Mouse (Mus musculus) left cerebral cortex, postnatal 14 days (tissue): ENCODE data around the gene Pak6. TPM values are rescaled to one million over a fixed set of nuclear protein-coding genes. Genes with fewer than 3 reads are reported as not detected.

Experiments used
- DNase-seq, 2 experiments: peaks; one replicate each; pipeline ENCODE4 v3.0.0; 2021 to 2022; ENCODE audit warnings: low spot score in 2 of 2, mixed read lengths in 1 of 2
- intact Hi-C: fragments of 180-260 bp; cut with DNase I; formaldehyde crosslinking; loops from one replicate; pipeline ENCODE4 v1.15.1; 2025
- total RNA-seq, 2 experiments: library from RNA; stranded (reverse); gene quantifications; 2 replicates each; pipeline ENCODE4 v1.2.3; 2021

Pak6 gene
- total RNA-seq, 2 experiments from 2014 or later = 117 to 122 TPM

GRCm38 (mm10) chr2:118714230-118714629, 51.1 kb downstream of the Pak6 start:
- intact Hi-C loops = no loop called here
- peak; percentile 81 to 90 for DNase-seq

GRCm38 (mm10) chr2:118716677-118717076, 53.6 kb downstream of the Pak6 start:
- DNase-seq = no peak
- intact Hi-C loops = no loop called here

- DNase-seq = no peak
Observed at GRCm38 (mm10) chr2:118723693-118724486, 60.8 kb downstream of the Pak6 start.

GRCm38 (mm10) chr2:118725511-118725910, 62.4 kb downstream of the Pak6 start:
- intact Hi-C loops = no loop called here
- no peak for DNase-seq

More at GRCm38 (mm10) chr2:118723693-118724486, 60.8 kb downstream of the Pak6 start:
- intact Hi-C loops = no loop called here

- intact Hi-C loops = no loop called here
- no peak for DNase-seq
Observed at GRCm38 (mm10) chr2:118726873-118727272, 63.8 kb downstream of the Pak6 start.

- intact Hi-C loops = no loop called here
- no peak for DNase-seq
Observed at GRCm38 (mm10) chr2:118727911-118728310, 64.8 kb downstream of the Pak6 start.

GRCm38 (mm10) chr2:118728337-118728736, 65.2 kb downstream of the Pak6 start, which contains the start of gene Plcb2:
Plcb2 (minus strand) TSS chr2:118728438.
- no peak for DNase-seq
- intact Hi-C loops = no loop called here

- intact Hi-C loops = no loop called here
- DNase-seq = no peak
Observed at GRCm38 (mm10) chr2:118729194-118729593, 66.1 kb downstream of the Pak6 start.

GRCm38 (mm10) chr2:118729816-118730621, 66.9 kb downstream of the Pak6 start:
- intact Hi-C loops = loop anchor here (2.0 to 5.0 kb wide), 2 partner anchors 29 to 93 kb away; no protein-coding TSS in a partner anchor
- no peak for DNase-seq

- intact Hi-C loops = loop anchor here (2.0 to 5.0 kb wide), 2 partner anchors 30 to 93 kb away; no protein-coding TSS in a partner anchor
- peak; percentile 76 to 86 for DNase-seq
Observed at GRCm38 (mm10) chr2:118730622-118730915, 67.5 kb downstream of the Pak6 start.

GRCm38 (mm10) chr2:118731981-118732380, 68.9 kb downstream of the Pak6 start:
- intact Hi-C loops = loop anchor here (2.0 to 5.0 kb wide), 2 partner anchors 31 to 95 kb away; no protein-coding TSS in a partner anchor
- DNase-seq = no peak

- intact Hi-C loops = loop anchor here (5.0 kb wide), 1 partner anchor 96 kb away; no protein-coding TSS in a partner anchor
- peak; percentile 62 to 67 for DNase-seq
Observed at GRCm38 (mm10) chr2:118733341-118733740, 70.2 kb downstream of the Pak6 start.

GRCm38 (mm10) chr2:118740341-118740740, 77.2 kb downstream of the Pak6 start:
- intact Hi-C loops = loop anchor here (10.0 kb wide), 1 partner anchor 256 kb away; no protein-coding TSS in a partner anchor
- no peak for DNase-seq

GRCm38 (mm10) chr2:118741183-118741582, 78.1 kb downstream of the Pak6 start:
- intact Hi-C loops = loop anchor here (10.0 kb wide), 1 partner anchor 256 kb away; no protein-coding TSS in a partner anchor
- DNase-seq = peak in 1 of 2 experiments; percentile 65

- DNase-seq = peak in 1 of 2 experiments; percentile 58
- intact Hi-C loops = loop anchor here (10.0 kb wide), 1 partner anchor 259 kb away; no protein-coding TSS in a partner anchor
Observed at GRCm38 (mm10) chr2:118743261-118743943, 80.3 kb downstream of the Pak6 start.

- intact Hi-C loops = loop anchor here (2.0 to 10.0 kb wide), 3 partner anchors 34 to 260 kb away; partner anchors contain the start of gene Disp2
- DNase-seq = no peak
Observed at GRCm38 (mm10) chr2:118744621-118745020, 81.5 kb downstream of the Pak6 start.

GRCm38 (mm10) chr2:118745232-118745884, 82.3 kb downstream of the Pak6 start, which contains the start of gene Inafm2:
Inafm2 (plus strand) TSS chr2:118745758.
- intact Hi-C loops = loop anchor here (2.0 to 10.0 kb wide), 3 partner anchors 33 to 261 kb away; partner anchors contain the start of gene Disp2
- peak; percentile 85 to 91 for DNase-seq
